ENCODE assay signal across 30 mouse cellular contexts in genomic region chrX:166762098-166762497, GRCm38 (mm10).
A peak's percentile ranks its signal among the peaks of the same experiment; 100 is the strongest.
DNase-seq lines count a peak whose midpoint lies in the region; ATAC-seq and TF ChIP-seq lines count a peak whose summit lies in the region.
"Had no signal": no experiment of that assay in that cellular context is flagged by ENCODE, and none has a peak within 500 bp of the region (broad histone marks: within the 10 kb centered on the region; RNA-seq: fewer than 3 reads in every experiment).

No protein-coding gene starts in this region.

- TF ChIP-seq CTCF in liver, postnatal 0 days (IDR thresholded peaks at IDR 0.05; ENCODE audit: low read depth) = no peak

- WGBS in liver, embryonic 11.5 days = 64% methylated on average over 2 of the region's 2 CpGs
- 64% methylated on average over 2 of the region's 2 CpGs for WGBS in liver, postnatal 0 days (ENCODE audit: insufficient replicate concordance)
- 50% methylated on average over 2 of the region's 2 CpGs for WGBS in liver, embryonic 13.5 days (ENCODE audit: insufficient replicate concordance)
- 35% methylated on average over 2 of the region's 2 CpGs for WGBS in liver, embryonic 16.5 days (ENCODE audit: insufficient replicate concordance)

- TF ChIP-seq EP300 in liver, postnatal 0 days (IDR thresholded peaks at IDR 0.05; ENCODE audit: low read depth) = no peak

- no peak overlapping the region for H3K9ac ChIP-seq in liver, embryonic 11.5 days (ENCODE audit: low read depth, low read length)
- no peak overlapping the region for H3K9ac ChIP-seq in liver, postnatal 0 days (replicated peaks)
- no peak overlapping the region for H3K9ac ChIP-seq in liver, embryonic 13.5 days
- H3K9ac ChIP-seq in liver, embryonic 16.5 days (ENCODE audit: low read depth, low read length) = no peak overlapping the region
- H3K9ac ChIP-seq: forebrain, embryonic 13.5 days; heart, embryonic 12.5 days; heart, embryonic 15.5 days; hindbrain, embryonic 13.5 days had no signal

- H3K4me1 ChIP-seq in liver, embryonic 11.5 days (replicated peaks; ENCODE audit: control insufficient read depth, insufficient read depth, low read length) = no peaks in the 10 kb centered on the region
- no peaks in the 10 kb centered on the region for H3K4me1 ChIP-seq in liver, postnatal 0 days (ENCODE audit: insufficient read depth)
- no peaks in the 10 kb centered on the region for H3K4me1 ChIP-seq in liver, embryonic 13.5 days (replicated peaks)
- H3K4me1 ChIP-seq in liver, embryonic 16.5 days (ENCODE audit: control insufficient read depth, low read depth, low read length) = no peaks in the 10 kb centered on the region
- H3K4me1 ChIP-seq: forebrain, embryonic 13.5 days; heart, embryonic 12.5 days; heart, embryonic 15.5 days; hindbrain, embryonic 13.5 days had no signal

- H3K4me2 ChIP-seq in liver, embryonic 11.5 days = no peak overlapping the region
- no peak overlapping the region for H3K4me2 ChIP-seq in liver, postnatal 0 days (ENCODE audit: low read depth, low read length)
- H3K4me2 ChIP-seq in liver, embryonic 13.5 days = no peak overlapping the region
- H3K4me2 ChIP-seq in liver, embryonic 16.5 days (ENCODE audit: low read depth, low read length) = no peak overlapping the region
- H3K4me2 ChIP-seq: forebrain, embryonic 13.5 days; heart, embryonic 12.5 days; heart, embryonic 15.5 days; hindbrain, embryonic 13.5 days had no signal

- no peak overlapping the region for H3K4me3 ChIP-seq in liver, embryonic 11.5 days (ENCODE audit: low read depth, low read length)
- H3K4me3 ChIP-seq in liver, postnatal 0 days (ENCODE audit: low read depth, low read length) = no peak overlapping the region
- no peak overlapping the region for H3K4me3 ChIP-seq in liver, embryonic 13.5 days (replicated peaks)
- H3K4me3 ChIP-seq in liver, embryonic 16.5 days (ENCODE audit: low read depth, low read length) = no peak overlapping the region
- H3K4me3 ChIP-seq: forebrain, embryonic 10.5 days; forebrain, embryonic 13.5 days; heart, embryonic 12.5 days; heart, embryonic 15.5 days; hindbrain, embryonic 10.5 days; hindbrain, embryonic 13.5 days had no signal

- ATAC-seq in liver, embryonic 11.5 days (replicated peaks; ENCODE audit: low FRiP score) = peak; percentile 62
- ATAC-seq in liver, postnatal 0 days = no peak
- peak; percentile 45 for ATAC-seq in liver, embryonic 13.5 days (ENCODE audit: low read depth)
- ATAC-seq in liver, embryonic 16.5 days (ENCODE audit: low read depth) = peak; percentile 61
- ATAC-seq: forebrain, embryonic 13.5 days; forebrain, embryonic 16.5 days; hindbrain, embryonic 16.5 days; Patski had no signal

- H3K27ac ChIP-seq in liver, embryonic 11.5 days (ENCODE audit: low read depth, low read length) = no peak overlapping the region
- H3K27ac ChIP-seq in liver, postnatal 0 days (ENCODE audit: low read depth) = no peak overlapping the region
- no peak overlapping the region for H3K27ac ChIP-seq in liver, embryonic 13.5 days
- H3K27ac ChIP-seq in liver, embryonic 16.5 days (ENCODE audit: low read length) = no peak overlapping the region
- H3K27ac ChIP-seq: forebrain, embryonic 10.5 days; forebrain, embryonic 13.5 days; heart, embryonic 15.5 days; hindbrain, embryonic 10.5 days; hindbrain, embryonic 13.5 days had no signal

- no peaks in the 10 kb centered on the region for H3K36me3 ChIP-seq in liver, embryonic 11.5 days (ENCODE audit: control insufficient read depth, insufficient read depth, low read length)
- no peaks in the 10 kb centered on the region for H3K36me3 ChIP-seq in liver, postnatal 0 days (replicated peaks; ENCODE audit: insufficient read depth, low read length)
- no peaks in the 10 kb centered on the region for H3K36me3 ChIP-seq in liver, embryonic 13.5 days
- H3K36me3 ChIP-seq in liver, embryonic 16.5 days (ENCODE audit: control insufficient read depth, insufficient read depth) = no peaks in the 10 kb centered on the region
- H3K36me3 ChIP-seq: forebrain, embryonic 10.5 days; G1E; heart, embryonic 12.5 days; heart, embryonic 15.5 days; hindbrain, embryonic 10.5 days; hindbrain, embryonic 13.5 days had no signal

- no peaks in the 10 kb centered on the region for H3K9me3 ChIP-seq in liver, embryonic 11.5 days (ENCODE audit: control insufficient read depth, low read length)
- H3K9me3 ChIP-seq in liver, postnatal 0 days (ENCODE audit: low read length) = no peaks in the 10 kb centered on the region
- H3K9me3 ChIP-seq in liver, embryonic 13.5 days (replicated peaks) = no peaks in the 10 kb centered on the region
- H3K9me3 ChIP-seq in liver, embryonic 16.5 days (replicated peaks; ENCODE audit: control insufficient read depth, low read length) = no peaks in the 10 kb centered on the region
- H3K9me3 ChIP-seq: forebrain, embryonic 10.5 days; forebrain, embryonic 13.5 days; G1E; heart, embryonic 12.5 days; heart, embryonic 15.5 days; hindbrain, embryonic 10.5 days; hindbrain, embryonic 13.5 days had no signal

- DNase-seq in liver, embryonic 11.5 days (ENCODE audit: low spot score) = no peak
- no peak for DNase-seq in liver, postnatal 0 days
- DNase-seq in 416B (ENCODE audit: low read depth) = peak; percentile 2
- no peak for DNase-seq in liver, embryonic 13.5 days
- no peak for DNase-seq in right cerebral cortex, adult 18-20 months
- DNase-seq in right cerebral cortex, postnatal 25 days = no peak
- no peak for DNase-seq in frontal cortex, postnatal 36 days (ENCODE audit: low spot score in 2 of 2)
- DNase-seq: adrenal gland, postnatal 10 days; adrenal gland, postnatal 36 days; B cell, adult 2 months; cerebellum, adult 11 months; cerebellum, adult 2 months; cerebellum, adult 9-11 months; cerebellum, postnatal 25 days; gastrocnemius, postnatal 25 days; heart, adult 18-20 months; heart, postnatal 10 days; heart, postnatal 36 days had no signal

- peaks cover 10% of the 10 kb centered on the region for H3K27me3 ChIP-seq in liver, embryonic 11.5 days (replicated peaks; ENCODE audit: control insufficient read depth, insufficient read depth, low read length)
- no peaks in the 10 kb centered on the region for H3K27me3 ChIP-seq in liver, postnatal 0 days (ENCODE audit: insufficient read depth, low read length)
- no peaks in the 10 kb centered on the region for H3K27me3 ChIP-seq in liver, embryonic 13.5 days
- no peaks in the 10 kb centered on the region for H3K27me3 ChIP-seq in liver, embryonic 16.5 days (ENCODE audit: control insufficient read depth, insufficient read depth, low read depth, low read length)
- H3K27me3 ChIP-seq: CH12.LX; heart, embryonic 12.5 days; heart, embryonic 15.5 days had no signal
